Mouse (Mus musculus): ENCODE measurements at regions not wholly inside any gene's neighbourhood (a gene's known extent, or its start where the extent isn't known, plus 50 kb on each side); places are given as distances from the start of the nearest gene placed in this dataset.

DNA sequence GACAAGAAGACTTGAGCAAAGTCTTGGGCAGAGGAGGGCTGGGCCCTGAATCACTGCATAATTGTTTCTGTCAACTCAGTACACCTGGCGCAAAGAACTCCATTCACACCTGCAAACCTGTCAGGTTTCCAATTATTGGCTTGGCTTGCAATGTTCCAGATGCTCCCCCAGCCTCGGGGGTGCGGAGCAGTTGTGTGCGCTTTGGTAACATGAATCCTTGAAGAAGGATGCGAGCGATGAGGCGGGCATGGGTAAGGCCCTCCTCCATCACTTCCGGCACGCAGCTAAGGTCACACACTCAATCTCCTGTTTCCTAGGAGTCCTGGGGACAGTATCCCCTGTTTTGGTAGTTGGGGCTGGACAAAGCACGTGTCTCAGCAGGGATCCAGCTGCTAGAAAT is 81.6 kb upstream of the Pcdh8 start:
- 56% methylated on average over 10 of the region's 10 CpGs for WGBS
- ATAC-seq (ENCODE audit: insufficient number of reproducible peaks, insufficient read depth, low FRiP score, low TSS enrichment, low read depth) = peak; percentile 59; the same call in 1 of the 2 replicates
- Histone ChIP-seq H3K4me3 (no peak overlapping the region), H3K27me3 (no peaks in the 10 kb centered on the region), H3K4me2 (no peak overlapping the region), H3K4me1 (no peaks in the 10 kb centered on the region), H3K36me3 (no peaks in the 10 kb centered on the region), H3K27ac (no peak overlapping the region), H3K9ac (no peak overlapping the region), H3K9me3 (no peaks in the 10 kb centered on the region)

DNA sequence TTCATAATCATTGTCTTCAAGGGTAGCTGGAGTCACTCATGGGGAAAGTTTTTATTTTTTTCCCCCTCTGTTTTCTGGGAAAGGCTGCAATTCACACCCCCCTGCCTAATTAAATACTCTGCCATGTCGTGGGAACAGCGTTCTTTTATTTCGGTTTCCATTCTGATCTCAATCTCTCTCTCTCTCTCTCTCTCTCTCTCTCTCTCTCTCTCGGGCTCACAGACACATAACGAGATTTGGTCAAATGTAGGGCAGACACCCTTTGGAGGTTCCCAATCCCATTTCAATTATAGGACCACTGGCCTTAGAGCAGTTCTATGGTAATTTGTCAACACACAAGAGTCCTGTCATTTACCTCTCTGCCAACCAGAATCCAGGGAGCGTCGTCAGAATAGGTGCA is 80.7 kb upstream of the Pcdh8 start:
- Histone ChIP-seq H3K4me2 (no peak overlapping the region), H3K27ac (no peak overlapping the region), H3K27me3 (no peaks in the 10 kb centered on the region), H3K4me1 (no peaks in the 10 kb centered on the region), H3K9ac (no peak overlapping the region), H3K4me3 (no peak overlapping the region), H3K36me3 (no peaks in the 10 kb centered on the region), H3K9me3 (no peaks in the 10 kb centered on the region)
- WGBS = 81% methylated on average over 7 of the region's 7 CpGs
- ATAC-seq (ENCODE audit: insufficient number of reproducible peaks, insufficient read depth, low FRiP score, low TSS enrichment, low read depth) = no peak

DNA sequence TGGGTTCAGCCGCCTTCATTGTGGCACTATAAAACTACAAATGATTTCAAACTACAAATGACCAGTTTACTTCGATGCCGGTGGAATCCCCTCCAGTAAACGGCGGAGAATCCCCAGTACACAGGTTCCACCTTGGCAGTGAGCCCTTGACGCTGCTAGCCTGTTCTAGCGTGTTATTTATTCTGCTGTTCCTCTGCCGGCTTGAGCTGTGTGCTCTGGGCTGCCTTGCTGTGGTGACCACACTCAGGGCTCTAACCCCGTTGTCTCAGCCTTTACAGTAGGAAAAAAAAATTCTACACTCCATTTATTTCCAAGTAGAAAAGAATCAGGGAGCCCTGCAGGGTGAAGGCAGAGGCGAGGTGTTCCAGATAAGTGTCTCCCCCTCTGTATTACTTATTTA is 80.1 kb upstream of the Pcdh8 start:
- Histone ChIP-seq H3K36me3 (no peaks in the 10 kb centered on the region), H3K9me3 (no peaks in the 10 kb centered on the region), H3K9ac (no peak overlapping the region), H3K27ac (no peak overlapping the region), H3K4me2 (no peak overlapping the region), H3K27me3 (no peaks in the 10 kb centered on the region), H3K4me1 (no peaks in the 10 kb centered on the region), H3K4me3 (no peak overlapping the region)
- 79% methylated on average over 10 of the region's 10 CpGs for WGBS
- ATAC-seq (ENCODE audit: insufficient number of reproducible peaks, insufficient read depth, low FRiP score, low TSS enrichment, low read depth) = no peak

- no peak overlapping the region for H3K27ac ChIP-seq
- no peak overlapping the region for H3K4me2 ChIP-seq
- ATAC-seq (ENCODE audit: insufficient number of reproducible peaks, insufficient read depth, low FRiP score, low TSS enrichment, low read depth) = no peak
- no peaks in the 10 kb centered on the region for H3K36me3 ChIP-seq
- no peak overlapping the region for H3K9ac ChIP-seq
- H3K4me1 ChIP-seq = no peaks in the 10 kb centered on the region
- H3K27me3 ChIP-seq = no peaks in the 10 kb centered on the region
- H3K9me3 ChIP-seq = no peaks in the 10 kb centered on the region
- no peak overlapping the region for H3K4me3 ChIP-seq
- 83% methylated on average over 8 of the region's 8 CpGs for WGBS
Measured at GRCm38 (mm10) chr14:79849617-79850435, 78.7 kb upstream of the Pcdh8 start.

- no peak overlapping the region for H3K4me2 ChIP-seq
- H3K27me3 ChIP-seq = no peaks in the 10 kb centered on the region
- no peak overlapping the region for H3K4me3 ChIP-seq
- H3K9ac ChIP-seq = no peak overlapping the region
- 87% methylated on average over 4 of the region's 4 CpGs for WGBS
- no peaks in the 10 kb centered on the region for H3K4me1 ChIP-seq
- no peaks in the 10 kb centered on the region for H3K36me3 ChIP-seq
- no peak overlapping the region for H3K27ac ChIP-seq
- H3K9me3 ChIP-seq = no peaks in the 10 kb centered on the region
- ATAC-seq (ENCODE audit: insufficient number of reproducible peaks, insufficient read depth, low FRiP score, low TSS enrichment, low read depth) = no peak
Measured at GRCm38 (mm10) chr14:79848116-79848515, 77.0 kb upstream of the Pcdh8 start.

GRCm38 (mm10) chr14:79844306-79844705 is 73.2 kb upstream of the Pcdh8 start:
- WGBS = 77% methylated on average over 5 of the region's 5 CpGs
- Histone ChIP-seq H3K4me2 (no peak overlapping the region), H3K4me1 (0 out of 2 replicates have a peak, but pooled peaks cover 3% of the 10 kb centered on the region), H3K9me3 (no peaks in the 10 kb centered on the region), H3K9ac (no peak overlapping the region), H3K27ac (no peak overlapping the region), H3K4me3 (no peak overlapping the region), H3K27me3 (no peaks in the 10 kb centered on the region), H3K36me3 (no peaks in the 10 kb centered on the region)
- ATAC-seq (ENCODE audit: insufficient number of reproducible peaks, insufficient read depth, low FRiP score, low TSS enrichment, low read depth) = no peak

DNA sequence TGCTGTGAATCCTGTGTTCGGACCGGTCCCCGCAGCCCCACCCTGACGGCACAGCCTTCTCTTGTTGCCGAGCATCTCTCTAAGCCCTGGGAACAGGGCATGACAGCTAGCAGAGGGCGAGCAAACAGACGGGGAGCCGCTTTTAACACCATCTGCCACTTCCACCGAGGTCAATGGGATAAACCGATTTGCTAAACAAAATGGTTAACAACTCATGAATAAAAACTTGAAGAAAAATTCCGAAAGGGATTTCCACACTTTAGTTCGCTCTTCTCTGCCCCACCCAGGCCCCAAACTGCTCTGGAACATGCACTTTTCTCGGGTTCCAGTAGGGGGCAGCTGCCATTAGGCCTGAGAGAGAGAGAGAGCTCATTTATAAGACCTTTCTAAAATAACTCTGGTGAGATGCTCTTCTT is 72.0 kb upstream of the Pcdh8 start:
- Histone ChIP-seq H3K9me3 (no peaks in the 10 kb centered on the region), H3K9ac (no peak overlapping the region), H3K4me3 (no peak overlapping the region), H3K36me3 (no peaks in the 10 kb centered on the region), H3K27me3 (no peaks in the 10 kb centered on the region), H3K4me1 (0 out of 2 replicates have a peak, but pooled peaks cover 3% of the 10 kb centered on the region), H3K4me2 (no peak overlapping the region), H3K27ac (no peak overlapping the region)
- WGBS = 14% methylated on average over 13 of the region's 13 CpGs
- ATAC-seq (ENCODE audit: insufficient number of reproducible peaks, insufficient read depth, low FRiP score, low TSS enrichment, low read depth) = no peak

- H3K9ac ChIP-seq = no peak overlapping the region
- no peak overlapping the region for H3K4me3 ChIP-seq
- H3K36me3 ChIP-seq = no peaks in the 10 kb centered on the region
- H3K27me3 ChIP-seq = no peaks in the 10 kb centered on the region
- H3K4me2 ChIP-seq = no peak overlapping the region
- WGBS = 38% methylated on average over 3 of the region's 3 CpGs
- no peak for ATAC-seq (ENCODE audit: insufficient number of reproducible peaks, insufficient read depth, low FRiP score, low TSS enrichment, low read depth)
- no peaks in the 10 kb centered on the region for H3K9me3 ChIP-seq
- no peak overlapping the region for H3K27ac ChIP-seq
- 0 out of 2 replicates have a peak, but pooled peaks cover 3% of the 10 kb centered on the region for H3K4me1 ChIP-seq
Measured at GRCm38 (mm10) chr14:79842734-79843133, 71.6 kb upstream of the Pcdh8 start.

- WGBS = 73% methylated on average over 5 of the region's 5 CpGs
- no peak for ATAC-seq (ENCODE audit: insufficient number of reproducible peaks, insufficient read depth, low FRiP score, low TSS enrichment, low read depth)
Measured at GRCm38 (mm10) chr14:79837101-79837500, 66.0 kb upstream of the Pcdh8 start.

DNA sequence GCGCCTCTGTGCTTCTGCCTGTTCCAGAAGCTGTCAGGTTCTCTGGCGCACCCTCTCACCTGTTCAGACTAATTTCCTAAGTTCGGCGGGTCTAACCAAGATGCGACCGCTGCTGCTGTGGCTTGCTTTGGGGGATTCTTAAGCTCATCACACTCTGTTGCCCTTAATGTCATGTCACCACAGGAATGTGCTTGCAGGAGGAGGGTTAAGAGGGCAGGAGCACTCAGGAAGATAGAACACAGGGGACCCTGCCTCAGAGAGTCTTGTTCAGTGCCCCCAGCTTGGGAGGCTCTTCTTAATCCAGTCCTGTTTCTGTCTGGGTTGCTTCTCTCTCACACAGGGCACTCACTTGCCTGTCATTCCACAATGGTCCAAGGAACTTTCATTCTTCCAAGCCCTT is 65.1 kb upstream of the Pcdh8 start:
- H3K27ac ChIP-seq = no peak overlapping the region
- no peak for ATAC-seq (ENCODE audit: insufficient number of reproducible peaks, insufficient read depth, low FRiP score, low TSS enrichment, low read depth)
- no peaks in the 10 kb centered on the region for H3K4me1 ChIP-seq
- H3K4me2 ChIP-seq = no peak overlapping the region
- no peak overlapping the region for H3K9ac ChIP-seq
- 92% methylated on average over 5 of the region's 6 CpGs for WGBS
- H3K4me3 ChIP-seq = no peak overlapping the region
- H3K9me3 ChIP-seq = no peaks in the 10 kb centered on the region
- H3K36me3 ChIP-seq = no peaks in the 10 kb centered on the region
- no peaks in the 10 kb centered on the region for H3K27me3 ChIP-seq

More at GRCm38 (mm10) chr14:79837101-79837500, 66.0 kb upstream of the Pcdh8 start:
- Histone ChIP-seq H3K36me3 (no peaks in the 10 kb centered on the region), H3K4me1 (no peaks in the 10 kb centered on the region), H3K4me3 (no peak overlapping the region), H3K27me3 (no peaks in the 10 kb centered on the region), H3K9ac (no peak overlapping the region), H3K4me2 (no peak overlapping the region), H3K9me3 (no peaks in the 10 kb centered on the region), H3K27ac (no peak overlapping the region)

- H3K9ac ChIP-seq = no peak overlapping the region
- H3K4me1 ChIP-seq = no peaks in the 10 kb centered on the region
- no peak overlapping the region for H3K4me2 ChIP-seq
- no peaks in the 10 kb centered on the region for H3K9me3 ChIP-seq
- WGBS = 90% methylated on average over 11 of the region's 11 CpGs
- no peaks in the 10 kb centered on the region for H3K36me3 ChIP-seq
- H3K27ac ChIP-seq = no peak overlapping the region
- H3K27me3 ChIP-seq = no peaks in the 10 kb centered on the region
- no peak overlapping the region for H3K4me3 ChIP-seq
- ATAC-seq (ENCODE audit: insufficient number of reproducible peaks, insufficient read depth, low FRiP score, low TSS enrichment, low read depth) = no peak
Measured at GRCm38 (mm10) chr14:79824670-79825446, 53.7 kb upstream of the Pcdh8 start.

Data from embryonic facial prominence, embryonic 13.5 days (tissue).